Mouse (Mus musculus): ENCODE measurements around the gene Spata5. TPM values are rescaled to one million over a fixed set of nuclear protein-coding genes. Genes with fewer than 3 reads are reported as not detected.

Gene Spata5
- polyA plus RNA-seq, 1 experiment from 2014 or later: 43.9 TPM

- Histone ChIP-seq H3K9me3 (no peaks in the 10 kb centered on the region), H3K4me1 (no peaks in the 10 kb centered on the region), H3K27ac (replicated peaks) (no peak overlapping the region), H3K9ac (replicated peaks) (no peak overlapping the region), H3K27me3 (no peaks in the 10 kb centered on the region), H3K4me2 (replicated peaks) (no peak overlapping the region), H3K4me3 (no peak overlapping the region), H3K36me3 (peaks cover 5% of the 10 kb centered on the region; the same call in 1 of the 2 replicates)
- 87% methylated on average over 4 of the region's 4 CpGs for WGBS
- no peak for ATAC-seq (ENCODE audit: low FRiP score, low read depth)
Measured at GRCm38 (mm10) chr3:37483709-37484265, 64.1 kb downstream of the Spata5 start.

GRCm38 (mm10) chr3:37487639-37488038, 67.9 kb downstream of the Spata5 start:
- Histone ChIP-seq H3K27ac (replicated peaks) (no peak overlapping the region), H3K4me2 (replicated peaks) (no peak overlapping the region), H3K36me3 (no peaks in the 10 kb centered on the region), H3K4me1 (no peaks in the 10 kb centered on the region), H3K27me3 (no peaks in the 10 kb centered on the region), H3K4me3 (no peak overlapping the region), H3K9me3 (no peaks in the 10 kb centered on the region), H3K9ac (replicated peaks) (no peak overlapping the region)
- 96% methylated on average over 2 of the region's 2 CpGs for WGBS
- no peak for ATAC-seq (ENCODE audit: low FRiP score, low read depth)

- Histone ChIP-seq H3K36me3 (no peaks in the 10 kb centered on the region), H3K9ac (replicated peaks) (no peak overlapping the region), H3K27ac (replicated peaks) (no peak overlapping the region), H3K9me3 (no peaks in the 10 kb centered on the region), H3K4me2 (replicated peaks) (no peak overlapping the region), H3K4me3 (no peak overlapping the region), H3K4me1 (no peaks in the 10 kb centered on the region), H3K27me3 (no peaks in the 10 kb centered on the region)
- no peak for ATAC-seq (ENCODE audit: low FRiP score, low read depth)
Measured at GRCm38 (mm10) chr3:37488173-37488572, 68.5 kb downstream of the Spata5 start.

GRCm38 (mm10) chr3:37490025-37490424, 70.3 kb downstream of the Spata5 start:
- 86% methylated on average over 3 of the region's 3 CpGs for WGBS
- no peak overlapping the region for H3K4me3 ChIP-seq
- H3K36me3 ChIP-seq: no peaks in the 10 kb centered on the region
- no peak overlapping the region for H3K27ac ChIP-seq (replicated peaks)
- no peak for ATAC-seq (ENCODE audit: low FRiP score, low read depth)
- H3K9ac ChIP-seq (replicated peaks): no peak overlapping the region
- H3K4me2 ChIP-seq (replicated peaks): no peak overlapping the region
- H3K4me1 ChIP-seq: no peaks in the 10 kb centered on the region
- no peaks in the 10 kb centered on the region for H3K9me3 ChIP-seq
- no peaks in the 10 kb centered on the region for H3K27me3 ChIP-seq

- Histone ChIP-seq H3K9me3 (no peaks in the 10 kb centered on the region), H3K36me3 (no peaks in the 10 kb centered on the region), H3K4me3 (no peak overlapping the region), H3K4me1 (no peaks in the 10 kb centered on the region), H3K27ac (replicated peaks) (no peak overlapping the region), H3K27me3 (no peaks in the 10 kb centered on the region), H3K9ac (replicated peaks) (no peak overlapping the region), H3K4me2 (replicated peaks) (no peak overlapping the region)
- no peak for ATAC-seq (ENCODE audit: low FRiP score, low read depth)
- 90% methylated on average over 1 of the region's 1 CpGs for whole genome bisulfite sequencing
Measured at GRCm38 (mm10) chr3:37500939-37501338, 81.2 kb downstream of the Spata5 start.

GRCm38 (mm10) chr3:37502552-37502951, 82.9 kb downstream of the Spata5 start:
- Histone ChIP-seq H3K27me3 (no peaks in the 10 kb centered on the region), H3K27ac (replicated peaks) (no peak overlapping the region), H3K9ac (replicated peaks) (no peak overlapping the region), H3K9me3 (no peaks in the 10 kb centered on the region), H3K36me3 (no peaks in the 10 kb centered on the region), H3K4me1 (no peaks in the 10 kb centered on the region), H3K4me3 (no peak overlapping the region), H3K4me2 (replicated peaks) (no peak overlapping the region)
- 81% methylated on average over 2 of the region's 2 CpGs for WGBS
- ATAC-seq (ENCODE audit: low FRiP score, low read depth): no peak

GRCm38 (mm10) chr3:37503846-37504245, 84.2 kb downstream of the Spata5 start:
- Histone ChIP-seq H3K4me1 (no peaks in the 10 kb centered on the region), H3K4me2 (replicated peaks) (no peak overlapping the region), H3K9me3 (no peaks in the 10 kb centered on the region), H3K27me3 (no peaks in the 10 kb centered on the region), H3K4me3 (no peak overlapping the region), H3K27ac (replicated peaks) (no peak overlapping the region), H3K36me3 (no peaks in the 10 kb centered on the region), H3K9ac (replicated peaks) (no peak overlapping the region)
- ATAC-seq (ENCODE audit: low FRiP score, low read depth): no peak

GRCm38 (mm10) chr3:37510055-37511032, 90.6 kb downstream of the Spata5 start:
- Histone ChIP-seq H3K4me3 (no peak overlapping the region), H3K4me2 (replicated peaks) (no peak overlapping the region), H3K9me3 (no peaks in the 10 kb centered on the region), H3K27ac (replicated peaks) (no peak overlapping the region), H3K27me3 (no peaks in the 10 kb centered on the region), H3K36me3 (no peaks in the 10 kb centered on the region), H3K4me1 (no peaks in the 10 kb centered on the region), H3K9ac (replicated peaks) (no peak overlapping the region)
- no peak for ATAC-seq (ENCODE audit: low FRiP score, low read depth)
- WGBS: 81% methylated on average over 7 of the region's 7 CpGs

- Histone ChIP-seq H3K9ac (replicated peaks) (no peak overlapping the region), H3K4me3 (no peak overlapping the region), H3K36me3 (no peaks in the 10 kb centered on the region), H3K27ac (replicated peaks) (no peak overlapping the region), H3K4me1 (no peaks in the 10 kb centered on the region), H3K4me2 (replicated peaks) (no peak overlapping the region), H3K9me3 (no peaks in the 10 kb centered on the region), H3K27me3 (no peaks in the 10 kb centered on the region)
- ATAC-seq (ENCODE audit: low FRiP score, low read depth): no peak
- WGBS: 36% methylated on average over 2 of the region's 2 CpGs
Measured at GRCm38 (mm10) chr3:37515485-37515884, 95.8 kb downstream of the Spata5 start.

- H3K4me2 ChIP-seq (replicated peaks): no peak overlapping the region
- no peaks in the 10 kb centered on the region for H3K27me3 ChIP-seq
- H3K27ac ChIP-seq (replicated peaks): no peak overlapping the region
- ATAC-seq (ENCODE audit: low FRiP score, low read depth): no peak
- H3K9me3 ChIP-seq: no peaks in the 10 kb centered on the region
- no peak overlapping the region for H3K4me3 ChIP-seq
- H3K9ac ChIP-seq (replicated peaks): no peak overlapping the region
- no peaks in the 10 kb centered on the region for H3K36me3 ChIP-seq
- WGBS: 97% methylated on average over 2 of the region's 2 CpGs
- H3K4me1 ChIP-seq: no peaks in the 10 kb centered on the region
Measured at GRCm38 (mm10) chr3:37516379-37516778, 96.7 kb downstream of the Spata5 start.

- no peaks in the 10 kb centered on the region for H3K9me3 ChIP-seq
- H3K27ac ChIP-seq (replicated peaks): no peak overlapping the region
- no peaks in the 10 kb centered on the region for H3K36me3 ChIP-seq
- no peaks in the 10 kb centered on the region for H3K4me1 ChIP-seq
- no peak overlapping the region for H3K9ac ChIP-seq (replicated peaks)
- H3K4me3 ChIP-seq: no peak overlapping the region
- ATAC-seq (ENCODE audit: low FRiP score, low read depth): no peak
- H3K4me2 ChIP-seq (replicated peaks): no peak overlapping the region
- H3K27me3 ChIP-seq: no peaks in the 10 kb centered on the region
Measured at GRCm38 (mm10) chr3:37518611-37519010, 98.9 kb downstream of the Spata5 start.

GRCm38 (mm10) chr3:37520334-37521023, 100.8 kb downstream of the Spata5 start:
- ATAC-seq (ENCODE audit: low FRiP score, low read depth): no peak
- H3K4me2 ChIP-seq (replicated peaks): no peak overlapping the region
- H3K9me3 ChIP-seq: no peaks in the 10 kb centered on the region
- H3K27me3 ChIP-seq: no peaks in the 10 kb centered on the region
- H3K27ac ChIP-seq (replicated peaks): no peak overlapping the region
- no peaks in the 10 kb centered on the region for H3K4me1 ChIP-seq
- no peak overlapping the region for H3K9ac ChIP-seq (replicated peaks)
- H3K36me3 ChIP-seq: no peaks in the 10 kb centered on the region
- WGBS: 73% methylated on average over 3 of the region's 3 CpGs
- no peak overlapping the region for H3K4me3 ChIP-seq

Data from midbrain, embryonic 12.5 days (tissue).